Mouse (Mus musculus): ENCODE data around the gene Sgf29.

The Sgf29 gene

GRCm38 (mm10) chr7:126649231-126650051 lies at the start of gene Sgf29:
Gene Sgf29 (plus strand): TSS chr7:126649309.
- DNase-seq (ENCODE audit: inconsistent age in 2 of 2, low spot score in 1 of 2) = peak; percentile 95 to 99

GRCm38 (mm10) chr7:126601896-126602295 lies 47.2 kb upstream of the Sgf29 start:
- no peak for DNase-seq (ENCODE audit: inconsistent age in 2 of 2, low spot score in 1 of 2)

GRCm38 (mm10) chr7:126602650-126603049 lies 46.5 kb upstream of the Sgf29 start:
- DNase-seq (ENCODE audit: inconsistent age in 2 of 2, low spot score in 1 of 2) = no peak

GRCm38 (mm10) chr7:126606611-126607010 lies 42.5 kb upstream of the Sgf29 start:
- DNase-seq (ENCODE audit: inconsistent age in 2 of 2, low spot score in 1 of 2) = no peak

- DNase-seq (ENCODE audit: inconsistent age in 2 of 2, low spot score in 1 of 2) = peak; percentile 35 to 77
Observed at GRCm38 (mm10) chr7:126607064-126607463, 42.0 kb upstream of the Sgf29 start.

GRCm38 (mm10) chr7:126607796-126608195 lies 41.3 kb upstream of the Sgf29 start:
- DNase-seq (ENCODE audit: inconsistent age in 2 of 2, low spot score in 1 of 2) = peak in 1 of 2 experiments; percentile 42

GRCm38 (mm10) chr7:126612736-126613135 lies 36.4 kb upstream of the Sgf29 start:
- DNase-seq (ENCODE audit: inconsistent age in 2 of 2, low spot score in 1 of 2) = no peak

GRCm38 (mm10) chr7:126616707-126617106 lies 32.4 kb upstream of the Sgf29 start:
- DNase-seq (ENCODE audit: inconsistent age in 2 of 2, low spot score in 1 of 2) = peak in 1 of 2 experiments; percentile 44

- no peak for DNase-seq (ENCODE audit: inconsistent age in 2 of 2, low spot score in 1 of 2)
Observed at GRCm38 (mm10) chr7:126619559-126620275, 29.4 kb upstream of the Sgf29 start.

- peak in 1 of 2 experiments; percentile 29 for DNase-seq (ENCODE audit: inconsistent age in 2 of 2, low spot score in 1 of 2)
Observed at GRCm38 (mm10) chr7:126621452-126622359, 27.4 kb upstream of the Sgf29 start.

- DNase-seq (ENCODE audit: inconsistent age in 2 of 2, low spot score in 1 of 2) = no peak
Observed at GRCm38 (mm10) chr7:126623381-126623780, 25.7 kb upstream of the Sgf29 start.

- peak in 1 of 2 experiments; percentile 43 for DNase-seq (ENCODE audit: inconsistent age in 2 of 2, low spot score in 1 of 2)
Observed at GRCm38 (mm10) chr7:126624774-126625173, 24.3 kb upstream of the Sgf29 start.

GRCm38 (mm10) chr7:126625369-126625768 lies 23.7 kb upstream of the Sgf29 start:
- DNase-seq (ENCODE audit: inconsistent age in 2 of 2, low spot score in 1 of 2) = peak; percentile 74 to 90

GRCm38 (mm10) chr7:126625807-126626600 lies 23.1 kb upstream of the Sgf29 start:
- peak; percentile 29 to 73 for DNase-seq (ENCODE audit: inconsistent age in 2 of 2, low spot score in 1 of 2)

GRCm38 (mm10) chr7:126628111-126628510 lies 21.0 kb upstream of the Sgf29 start:
- DNase-seq (ENCODE audit: inconsistent age in 2 of 2, low spot score in 1 of 2) = no peak

GRCm38 (mm10) chr7:126629915-126630314 lies 19.2 kb upstream of the Sgf29 start:
- DNase-seq (ENCODE audit: inconsistent age in 2 of 2, low spot score in 1 of 2) = no peak

- DNase-seq (ENCODE audit: inconsistent age in 2 of 2, low spot score in 1 of 2) = no peak
Observed at GRCm38 (mm10) chr7:126630824-126631518, 18.1 kb upstream of the Sgf29 start, which contains the start of gene Nupr1. Gene Nupr1 (minus strand): TSS chr7:126630861.

- DNase-seq (ENCODE audit: inconsistent age in 2 of 2, low spot score in 1 of 2) = no peak
Observed at GRCm38 (mm10) chr7:126632478-126632877, 16.6 kb upstream of the Sgf29 start.

- DNase-seq (ENCODE audit: inconsistent age in 2 of 2, low spot score in 1 of 2) = no peak
Observed at GRCm38 (mm10) chr7:126635375-126635774, 13.7 kb upstream of the Sgf29 start.

All from adrenal gland, adult (tissue).